Mouse (Mus musculus) embryonic facial prominence, embryonic 13.5 days (tissue): ENCODE results near the gene Wdr20. TPM values are rescaled to one million over a fixed set of nuclear protein-coding genes. Genes with fewer than 3 reads are reported as not detected.
A peak's percentile ranks its signal among the peaks of the same experiment; 100 is the strongest.
"Not testable (repeated sequence)": the region's sequence is repeated elsewhere in the genome, so short reads cannot be mapped to it uniquely, and the experiment has no call there.

Experiments
- ATAC-seq: fragments of 200-750 bp; cut with Nextera tagmentation; 2 replicates; pipeline ENCODE4 v1.8.0; 2017; ENCODE audit warnings: low read depth; ENCODE audit not compliant: insufficient number of reproducible peaks, insufficient read depth, low FRiP score, low TSS enrichment
- H3K27ac ChIP-seq: fragments of 300-500 bp; sonication (generic); 2 replicates; pipeline ENCODE4 v1.5.1; 2015; ENCODE audit warnings: moderate library complexity, mild to moderate bottlenecking, inconsistent platforms
- H3K27me3 ChIP-seq: fragments of 300-500 bp; sonication (generic); 2 replicates; pipeline ENCODE4 v1.6.1; 2015; ENCODE audit warnings: mild to moderate bottlenecking, inconsistent platforms
- H3K36me3 ChIP-seq: fragments of 300-500 bp; sonication (generic); 2 replicates; pipeline ENCODE4 v1.6.1; 2015; ENCODE audit warnings: mild to moderate bottlenecking, inconsistent platforms
- H3K4me1 ChIP-seq: fragments of 300-500 bp; sonication (generic); 2 replicates; pipeline ENCODE4 v1.6.1; 2015; ENCODE audit warnings: inconsistent platforms
- H3K4me2 ChIP-seq: fragments of 300-500 bp; sonication (generic); 2 replicates; pipeline ENCODE4 v1.6.1; 2015; ENCODE audit warnings: moderate library complexity, mild to moderate bottlenecking, inconsistent platforms
- H3K4me3 ChIP-seq: fragments of 300-500 bp; sonication (generic); 2 replicates; pipeline ENCODE4 v1.5.1; 2015; ENCODE audit warnings: mild to moderate bottlenecking, inconsistent platforms
- H3K9ac ChIP-seq: fragments of 300-500 bp; sonication (generic); 2 replicates; pipeline ENCODE4 v1.6.1; 2015; ENCODE audit warnings: mild to moderate bottlenecking, inconsistent platforms
- H3K9me3 ChIP-seq: fragments of 300-500 bp; sonication (generic); 2 replicates; pipeline ENCODE4 v1.6.1; 2016; ENCODE audit warnings: inconsistent platforms
- WGBS: fragments of 180-500 bp; shearing (Covaris S2); methylation state at CpG from one replicate; pipeline ENCODE4 v1.1.7; 2015; ENCODE audit warnings: mixed read lengths; 5-methylcytosine and 5-hydroxymethylcytosine counted together
- polyA plus RNA-seq: library from polyadenylated mRNA; unstranded; fragments of >200 nt; fragmentation: Nextera tagmentation; extraction: Ambion mirVana; gene quantifications from 2 replicates; pipeline ENCODE4 v1.2.1, GENCODE M21; 2015

The Wdr20 gene
- polyA plus RNA-seq, 1 experiment from 2014 or later: 31.5 TPM

GRCm38 (mm10) chr12:110699171-110699547 is 38.6 kb upstream of the Wdr20 start:
- 57% methylated on average over 2 of the region's 2 CpGs for WGBS
- H3K9ac ChIP-seq: 0 out of 2 replicates have a peak overlapping the region, but pooled peaks have one; percentile 32
- no peak overlapping the region for H3K4me2 ChIP-seq
- H3K27me3 ChIP-seq: no peaks in the 10 kb centered on the region
- H3K4me1 ChIP-seq: peaks cover 27% of the 10 kb centered on the region
- H3K9me3 ChIP-seq: no peaks in the 10 kb centered on the region
- H3K4me3 ChIP-seq: no peak overlapping the region
- peaks cover 7% of the 10 kb centered on the region for H3K36me3 ChIP-seq
- no peak overlapping the region for H3K27ac ChIP-seq
- no peak for ATAC-seq

DNA sequence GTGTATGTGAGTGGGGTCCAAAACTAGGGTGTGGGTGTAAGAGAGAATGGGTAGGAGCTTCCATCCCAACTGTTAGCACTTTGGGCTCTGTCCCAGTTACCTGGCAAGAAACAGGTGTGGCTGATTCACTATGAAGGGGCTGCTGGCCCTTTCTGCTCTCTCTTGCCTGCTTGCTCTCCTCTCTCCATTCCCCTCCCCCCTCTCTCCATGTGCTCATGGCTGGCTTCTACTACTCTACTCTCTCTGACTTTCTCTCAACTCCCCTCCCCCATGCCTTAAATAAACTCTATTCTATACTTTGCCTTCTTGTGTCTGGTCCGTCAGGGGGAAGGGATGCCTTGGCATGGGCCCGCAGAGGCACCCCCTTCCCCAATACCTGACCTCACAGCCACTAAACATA is 37.0 kb upstream of the Wdr20 start:
- H3K27ac ChIP-seq: no peak overlapping the region
- H3K4me3 ChIP-seq: no peak overlapping the region
- H3K4me2 ChIP-seq: no peak overlapping the region
- peaks cover 19% of the 10 kb centered on the region for H3K4me1 ChIP-seq
- no peak for ATAC-seq
- H3K9me3 ChIP-seq: no peaks in the 10 kb centered on the region
- no peaks in the 10 kb centered on the region for H3K36me3 ChIP-seq
- no peaks in the 10 kb centered on the region for H3K27me3 ChIP-seq
- WGBS: 57% methylated on average over 2 of the region's 2 CpGs
- H3K9ac ChIP-seq: no peak overlapping the region

- not testable (repeated sequence) for H3K9ac ChIP-seq, H3K9me3 ChIP-seq, H3K27me3 ChIP-seq, H3K4me2 ChIP-seq, H3K27ac ChIP-seq, H3K4me3 ChIP-seq, H3K36me3 ChIP-seq, ATAC-seq
- 18% methylated on average over 3 of the region's 3 CpGs for WGBS
- peaks cover 25% of the 10 kb centered on the region for H3K4me1 ChIP-seq
These were observed 36.4 kb upstream of the Wdr20 start for GRCm38 (mm10) chr12:110701363-110701762.

DNA sequence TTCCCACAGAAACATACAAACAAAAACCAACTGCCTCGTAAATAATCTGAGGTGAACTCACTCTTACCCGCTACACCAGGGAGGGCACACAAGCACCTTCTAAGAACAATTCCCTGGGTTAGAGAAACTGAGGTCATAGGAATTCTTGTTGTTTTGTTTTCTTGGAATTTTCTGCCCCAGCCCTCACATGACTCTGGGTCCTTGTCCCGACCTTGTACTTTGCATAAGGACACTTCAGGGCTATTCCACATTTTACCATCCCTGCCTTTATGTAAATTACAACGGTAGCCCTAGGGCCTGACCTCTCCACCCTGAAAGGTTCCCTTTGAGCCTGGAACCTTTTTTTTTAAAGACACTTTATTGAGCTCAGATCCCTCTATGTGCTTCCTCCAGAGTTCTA is 35.2 kb upstream of the Wdr20 start, which contains the start of gene Hsp90aa1:
Gene Hsp90aa1 (minus strand): TSS at position 173 of the 400 bp plus-strand sequence.
- H3K9me3 ChIP-seq: no peaks in the 10 kb centered on the region
- no peak within 1 kb of the TSS for H3K4me2 ChIP-seq
- H3K9ac ChIP-seq: 0 out of 2 replicates have a peak within 1 kb of the TSS, but pooled peaks have one; percentile 21
- 0 out of 2 replicates have a peak within 1 kb of the TSS, but pooled peaks have one; percentile 9 for H3K4me3 ChIP-seq
- no peaks in the 10 kb centered on the region for H3K36me3 ChIP-seq
- WGBS: 49% methylated on average over 4 of the region's 4 CpGs
- no peaks in the 10 kb centered on the region for H3K27me3 ChIP-seq
- H3K27ac ChIP-seq: no peak within 1 kb of the TSS
- peaks cover 27% of the 10 kb centered on the region for H3K4me1 ChIP-seq
- no peak for ATAC-seq

GRCm38 (mm10) chr12:110703008-110703471 is 34.7 kb upstream of the Wdr20 start:
- Histone ChIP-seq H3K4me2 (no peak overlapping the region), H3K9me3 (no peaks in the 10 kb centered on the region), H3K27me3 (no peaks in the 10 kb centered on the region), H3K27ac (no peak overlapping the region), H3K4me3 (0 out of 2 replicates have a peak overlapping the region, but pooled peaks have one; percentile 9), H3K4me1 (peaks cover 27% of the 10 kb centered on the region), H3K36me3 (no peaks in the 10 kb centered on the region), H3K9ac (0 out of 2 replicates have a peak overlapping the region, but pooled peaks have one; percentile 21)
- WGBS: 23% methylated on average over 8 of the region's 8 CpGs
- ATAC-seq: no peak; the same call in 1 of the 2 replicates

DNA sequence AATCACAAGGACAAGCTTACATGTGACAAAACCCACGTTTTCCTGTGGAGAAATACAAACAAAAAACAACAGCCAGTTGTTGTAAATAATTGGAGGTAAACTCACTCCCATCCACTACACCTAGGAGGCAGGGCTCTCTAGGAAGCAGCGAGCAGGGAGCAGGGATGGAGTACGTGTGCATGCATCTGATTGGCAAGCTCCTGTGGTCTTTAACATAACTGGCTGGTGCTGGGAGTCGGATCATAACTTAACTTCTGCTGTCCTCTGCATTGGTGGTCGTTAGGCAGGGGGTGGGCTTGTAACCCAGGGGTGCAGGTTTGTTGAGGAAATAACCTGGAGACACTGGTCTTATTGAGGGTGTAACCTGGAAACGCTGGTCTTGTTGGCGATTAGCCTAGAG is 34.1 kb upstream of the Wdr20 start:
- H3K27me3 ChIP-seq: no peaks in the 10 kb centered on the region
- H3K9me3 ChIP-seq: no peaks in the 10 kb centered on the region
- peaks cover 27% of the 10 kb centered on the region for H3K4me1 ChIP-seq
- no peak for ATAC-seq
- WGBS: 68% methylated on average over 7 of the region's 7 CpGs
- H3K9ac ChIP-seq: no peak overlapping the region
- H3K4me3 ChIP-seq: no peak overlapping the region
- no peaks in the 10 kb centered on the region for H3K36me3 ChIP-seq
- H3K27ac ChIP-seq: no peak overlapping the region
- H3K4me2 ChIP-seq: no peak overlapping the region

- not testable (repeated sequence) for H3K9ac ChIP-seq, H3K4me2 ChIP-seq, H3K4me3 ChIP-seq, H3K27me3 ChIP-seq, H3K36me3 ChIP-seq, H3K9me3 ChIP-seq, H3K27ac ChIP-seq, ATAC-seq
- 84% methylated on average over 4 of the region's 4 CpGs for WGBS
- H3K4me1 ChIP-seq: peaks cover 27% of the 10 kb centered on the region
These were observed 32.3 kb upstream of the Wdr20 start for GRCm38 (mm10) chr12:110705419-110705818.

DNA sequence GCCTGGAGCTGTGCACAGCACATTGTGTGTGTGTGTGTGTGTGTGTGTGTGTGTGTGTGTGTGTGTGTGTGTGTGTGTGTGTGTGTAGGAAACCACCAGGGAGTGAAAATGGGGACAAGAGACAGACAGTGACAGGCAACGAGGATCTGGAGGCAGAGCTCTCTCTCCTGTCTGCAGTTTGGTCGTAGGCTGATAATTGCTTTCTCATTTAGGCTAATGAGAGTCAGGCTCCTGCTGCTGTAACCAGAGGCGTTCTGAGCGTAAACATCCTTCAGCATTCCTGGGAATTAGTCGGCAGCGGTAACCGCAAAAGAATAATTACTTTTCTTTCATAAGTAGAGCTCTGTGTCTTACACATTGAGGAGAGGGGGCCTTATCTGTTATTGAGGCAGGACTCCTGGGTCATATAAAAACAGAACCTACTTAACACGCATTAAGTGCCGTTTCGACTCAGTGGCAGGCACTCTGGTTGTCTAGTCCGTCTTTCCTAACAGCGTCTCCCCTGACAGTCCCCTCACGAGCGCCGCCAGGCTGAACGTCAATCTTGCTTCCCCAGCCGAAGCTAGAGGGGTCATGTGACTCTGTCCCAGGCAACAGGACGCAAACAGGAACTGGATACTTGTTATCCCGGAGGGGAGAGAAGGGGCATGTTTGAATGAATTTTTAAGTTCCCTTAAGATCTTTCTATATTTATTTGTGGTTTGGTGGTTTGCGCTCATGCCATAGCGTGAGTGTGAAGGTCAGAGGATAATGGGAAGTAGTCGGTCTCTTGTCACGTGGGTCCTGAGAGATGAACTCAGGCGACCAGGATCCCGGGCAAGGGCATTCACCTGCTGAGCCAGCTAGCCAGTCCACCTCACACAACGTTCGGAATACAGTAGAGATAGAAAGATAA is 31.2 kb upstream of the Wdr20 start:
- no peak; the same call in 1 of the 2 replicates for ATAC-seq
- Histone ChIP-seq H3K27ac (peak overlapping the region; percentile 28; the same call in 1 of the 2 replicates), H3K4me2 (peak overlapping the region; percentile 67), H3K4me1 (peaks cover 22% of the 10 kb centered on the region), H3K9me3 (no peaks in the 10 kb centered on the region), H3K4me3 (peak overlapping the region; percentile 40), H3K36me3 (no peaks in the 10 kb centered on the region), H3K9ac (peak overlapping the region; percentile 61), H3K27me3 (no peaks in the 10 kb centered on the region)
- WGBS: under 1% methylated on average over 27 of the region's 27 CpGs

DNA sequence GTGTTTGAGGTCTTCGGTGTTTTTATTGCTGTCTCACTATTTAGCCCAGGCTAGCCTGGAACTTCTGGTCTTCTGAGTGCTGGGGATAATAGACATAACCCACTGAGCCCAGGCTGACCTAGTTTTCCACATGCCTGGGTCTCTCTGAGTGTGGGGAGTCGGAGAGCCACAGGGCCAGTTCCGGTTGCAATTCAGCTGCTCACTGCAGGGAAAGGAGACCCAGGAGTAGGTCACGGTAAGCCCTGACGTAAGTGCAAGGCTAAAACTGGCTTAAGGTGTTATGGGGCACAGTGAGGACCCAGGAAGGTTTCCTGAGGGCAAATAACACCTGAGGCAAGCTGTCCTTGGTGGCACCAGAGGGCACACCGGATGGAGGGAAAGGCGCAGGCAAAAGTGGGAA is 30.3 kb upstream of the Wdr20 start:
- no peaks in the 10 kb centered on the region for H3K9me3 ChIP-seq
- no peak overlapping the region for H3K9ac ChIP-seq
- peaks cover 22% of the 10 kb centered on the region for H3K4me1 ChIP-seq
- no peak overlapping the region for H3K4me2 ChIP-seq
- no peak overlapping the region for H3K4me3 ChIP-seq
- no peak for ATAC-seq
- no peak overlapping the region for H3K27ac ChIP-seq
- no peaks in the 10 kb centered on the region for H3K36me3 ChIP-seq
- no peaks in the 10 kb centered on the region for H3K27me3 ChIP-seq
- WGBS: 76% methylated on average over 7 of the region's 7 CpGs

GRCm38 (mm10) chr12:110711270-110711669 is 26.5 kb upstream of the Wdr20 start:
- no peak overlapping the region for H3K4me3 ChIP-seq
- peaks cover 8% of the 10 kb centered on the region for H3K4me1 ChIP-seq
- WGBS: 58% methylated on average over 5 of the region's 5 CpGs
- H3K4me2 ChIP-seq: no peak overlapping the region
- ATAC-seq: no peak
- H3K27ac ChIP-seq: no peak overlapping the region
- H3K27me3 ChIP-seq: no peaks in the 10 kb centered on the region
- no peak overlapping the region for H3K9ac ChIP-seq
- no peaks in the 10 kb centered on the region for H3K36me3 ChIP-seq
- no peaks in the 10 kb centered on the region for H3K9me3 ChIP-seq

DNA sequence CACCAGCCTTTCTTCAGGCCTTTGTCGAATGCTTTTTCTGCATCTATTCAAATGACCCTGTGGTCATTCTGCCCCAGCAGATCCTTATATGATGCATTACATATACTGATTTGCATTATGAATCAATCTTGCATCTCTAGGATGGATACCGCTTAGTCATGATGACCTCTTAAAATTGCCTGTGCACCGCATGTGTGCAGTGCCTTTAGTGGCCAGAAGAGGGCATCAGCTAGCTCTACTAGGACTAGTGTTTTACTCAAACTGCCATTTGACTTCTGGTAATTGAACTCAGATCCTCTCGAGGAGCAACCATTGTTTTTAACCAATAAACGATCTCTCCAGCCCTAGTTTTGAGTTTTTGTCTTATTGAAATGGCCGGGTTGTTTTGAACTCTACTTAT is 24.0 kb upstream of the Wdr20 start:
- WGBS: 91% methylated on average over 6 of the region's 6 CpGs
- H3K27ac ChIP-seq: no peak overlapping the region
- H3K36me3 ChIP-seq: no peaks in the 10 kb centered on the region
- H3K4me3 ChIP-seq: no peak overlapping the region
- no peak for ATAC-seq
- no peaks in the 10 kb centered on the region for H3K4me1 ChIP-seq
- H3K27me3 ChIP-seq: peaks cover 1% of the 10 kb centered on the region; the same call in 1 of the 2 replicates
- H3K9ac ChIP-seq: no peak overlapping the region
- H3K9me3 ChIP-seq: no peaks in the 10 kb centered on the region
- no peak overlapping the region for H3K4me2 ChIP-seq

DNA sequence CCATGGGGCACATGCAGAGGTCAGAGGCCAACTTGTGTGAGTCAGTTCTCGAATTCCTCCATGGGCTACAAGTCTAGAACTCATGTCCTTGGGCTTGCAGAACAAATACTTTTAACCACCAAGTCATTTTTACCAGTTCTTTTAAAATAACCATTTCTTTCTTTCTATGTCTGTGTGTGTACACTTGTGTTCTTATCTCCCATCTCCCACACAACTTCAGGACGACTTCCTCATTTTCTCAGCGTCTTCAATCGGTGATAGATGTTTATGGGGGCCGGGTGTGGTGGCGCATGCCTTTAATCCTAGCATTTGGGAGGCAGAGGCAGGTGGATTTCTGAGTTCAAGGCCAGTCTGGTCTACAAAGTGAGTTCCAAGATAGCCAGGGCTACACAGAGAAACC is 23.5 kb upstream of the Wdr20 start:
- Histone ChIP-seq H3K9ac (no peak overlapping the region), H3K4me2 (no peak overlapping the region), H3K4me1 (no peaks in the 10 kb centered on the region), H3K9me3 (no peaks in the 10 kb centered on the region), H3K36me3 (no peaks in the 10 kb centered on the region), H3K27ac (no peak overlapping the region), H3K27me3 (peaks cover 5% of the 10 kb centered on the region), H3K4me3 (no peak overlapping the region)
- no peak for ATAC-seq
- 89% methylated on average over 6 of the region's 6 CpGs for WGBS
